ENCODE assay signal across 10 mouse cellular contexts in the genomic region with DNA sequence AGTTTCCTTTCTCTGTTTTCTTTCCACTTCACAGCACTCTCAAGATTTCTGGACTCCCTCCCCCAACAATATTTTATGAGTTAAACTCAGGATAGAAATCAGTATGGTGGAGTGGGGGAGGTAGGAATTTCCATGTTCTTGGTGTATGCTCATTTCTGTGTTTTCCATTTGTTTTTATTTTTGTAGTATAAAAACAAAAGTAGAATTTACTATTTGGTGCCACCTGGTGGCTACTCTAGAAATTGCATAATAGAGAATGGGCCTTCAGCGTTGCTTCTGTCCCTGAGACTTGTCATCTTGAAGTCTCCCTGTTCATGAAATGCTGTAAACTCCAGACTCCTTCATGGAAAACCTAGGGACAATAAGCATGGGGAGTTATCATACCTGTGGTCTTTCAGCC. TPM values are rescaled to one million over a fixed set of nuclear protein-coding genes. Genes with fewer than 3 reads are reported as not detected.
DNase-seq lines count a peak whose midpoint lies in the region; ATAC-seq lines count a peak whose summit lies in the region.
"Had no signal": no experiment of that assay in that cellular context is flagged by ENCODE, and none has a peak within 500 bp of the region (broad histone marks: within the 10 kb centered on the region; RNA-seq: fewer than 3 reads in every experiment).

No protein-coding gene starts in this region.

- ATAC-seq in CD4-positive, CD25-positive, alpha-beta regulatory T cell, adult 4 months = no peak
- ATAC-seq in megakaryocyte progenitor cell, adult 5-6 weeks (replicated peaks; ENCODE audit: poor library complexity) = peak; percentile 60

- peak; percentile 15 for DNase-seq in CD4-positive, CD25-positive, alpha-beta regulatory T cell, adult 2 months (ENCODE audit: low read depth, low spot score)
- DNase-seq in layer of hippocampus, adult 11-12 months (ENCODE audit: low spot score) = peak; percentile 28
- DNase-seq in layer of hippocampus, adult 8-10 months (ENCODE audit: low spot score in 2 of 2) = no peak
- DNase-seq in ES-CJ7 (ENCODE audit: low read depth, low spot score) = peak; percentile 5
- peak; percentile 77 for DNase-seq in embryo, embryonic 10.5 days (ENCODE audit: low spot score)
- no peak for DNase-seq in heart, adult 8-10 months (ENCODE audit: low spot score)

RNA-seq across cellular contexts. Expression of a gene that starts 47.7 kb away (rescaled TPM):
- polyA plus RNA-seq in CD4-positive, CD25-positive, alpha-beta regulatory T cell, adult 4 months (2017; shearing (Covaris generic)) = under 1 TPM in 1 of 2 experiments, not detected in 1; 0.22 TPM
- 100 to 1,000 TPM; 129 to 180 (median 145) TPM for total RNA-seq in layer of hippocampus, adult 8-10 months (2022)
- not detected in 2 replicates for total RNA-seq in megakaryocyte progenitor cell, adult 5-6 weeks (2015)
- total RNA-seq in megakaryocyte progenitor cell, adult 5-6 weeks (2017) = not detected in 2 replicates
- total RNA-seq in heart, adult 8-10 months (2022) = under 1 TPM in 3 of 4 experiments, not detected in 1; 0.35 to 0.44 (median 0.40) TPM
- polyA plus RNA-seq: C2C12; erythroblast, embryonic 14.5 days had no signal

Comparison
In these comparisons a context has a peak if more than half of its experiments do, and no peak if none do; other contexts are left out.
1. DNase-seq: peak in CD4-positive, CD25-positive, alpha-beta regulatory T cell, adult 2 months (single experiment), layer of hippocampus, adult 11-12 months (single experiment), ES-CJ7 (single experiment) and embryo, embryonic 10.5 days (single experiment); none in layer of hippocampus, adult 8-10 months (0 of 2) and heart, adult 8-10 months (single experiment).
2. RNA of a gene that starts 47.7 kb away (total RNA-seq): 129 to 180 TPM in layer of hippocampus, adult 8-10 months; 0.35 to 0.44 TPM in heart, adult 8-10 months and not detected in megakaryocyte progenitor cell, adult 5-6 weeks; every median in the first group is over 10 times any median in the second.